Comparison of ENCODE assay signal across 28 mouse cellular contexts in genomic region chr2:113419482-113419881, GRCm38 (mm10).
DNase-seq lines count a peak whose midpoint lies in the region; ATAC-seq and TF ChIP-seq lines count a peak whose summit lies in the region.
"Had no signal": no experiment of that assay in that cellular context is flagged by ENCODE, and none has a peak within 500 bp of the region (broad histone marks: within the 10 kb centered on the region; RNA-seq: fewer than 3 reads in every experiment).

No protein-coding gene starts in this region.

- H3K4me2 ChIP-seq in forebrain, postnatal 0 days (ENCODE audit: low read depth): no peak overlapping the region
- H3K4me2 ChIP-seq in forebrain, embryonic 11.5 days (ENCODE audit: low read depth, low read length, severe bottlenecking): no peak overlapping the region
- H3K4me2 ChIP-seq in neural tube, embryonic 15.5 days: no peak overlapping the region
- H3K4me2 ChIP-seq in midbrain, embryonic 16.5 days (ENCODE audit: low read length): no peak overlapping the region
- H3K4me2 ChIP-seq: embryonic facial prominence, embryonic 15.5 days; heart, embryonic 13.5 days; limb, embryonic 12.5 days; liver, embryonic 11.5 days had no signal

- no peaks in the 10 kb centered on the region for H3K4me1 ChIP-seq in forebrain, postnatal 0 days (ENCODE audit: insufficient read depth)
- no peaks in the 10 kb centered on the region for H3K4me1 ChIP-seq in forebrain, embryonic 11.5 days (replicated peaks; ENCODE audit: control insufficient read depth, insufficient read depth, low read length)
- 0 out of 2 replicates have a peak, but pooled peaks cover 3% of the 10 kb centered on the region for H3K4me1 ChIP-seq in neural tube, embryonic 15.5 days
- H3K4me1 ChIP-seq in midbrain, embryonic 16.5 days (ENCODE audit: control insufficient read depth, insufficient read depth, low read length): no peaks in the 10 kb centered on the region
- H3K4me1 ChIP-seq: embryonic facial prominence, embryonic 15.5 days; heart, embryonic 13.5 days; limb, embryonic 12.5 days; midbrain, embryonic 10.5 days had no signal

- no peak overlapping the region for H3K9ac ChIP-seq in forebrain, postnatal 0 days
- no peak overlapping the region for H3K9ac ChIP-seq in forebrain, embryonic 11.5 days (ENCODE audit: low read length)
- H3K9ac ChIP-seq in neural tube, embryonic 15.5 days (replicated peaks): no peak overlapping the region
- H3K9ac ChIP-seq in midbrain, embryonic 16.5 days (ENCODE audit: low read depth, low read length): no peak overlapping the region
- H3K9ac ChIP-seq: embryonic facial prominence, embryonic 15.5 days; heart, embryonic 13.5 days; limb, embryonic 12.5 days had no signal

- no peaks in the 10 kb centered on the region for H3K9me3 ChIP-seq in forebrain, postnatal 0 days (ENCODE audit: low read length)
- no peaks in the 10 kb centered on the region for H3K9me3 ChIP-seq in forebrain, embryonic 11.5 days (ENCODE audit: control insufficient read depth, low read length)
- H3K9me3 ChIP-seq in neural tube, embryonic 15.5 days (replicated peaks): no peaks in the 10 kb centered on the region
- H3K9me3 ChIP-seq in midbrain, embryonic 16.5 days (replicated peaks; ENCODE audit: control insufficient read depth, low read length, poor library complexity, severe bottlenecking): no peaks in the 10 kb centered on the region
- H3K9me3 ChIP-seq: embryonic facial prominence, embryonic 15.5 days; heart, embryonic 13.5 days; limb, embryonic 12.5 days; midbrain, embryonic 10.5 days had no signal

- no peak overlapping the region for H3K4me3 ChIP-seq in forebrain, postnatal 0 days (ENCODE audit: low read depth, low read length)
- no peak overlapping the region for H3K4me3 ChIP-seq in forebrain, embryonic 11.5 days (ENCODE audit: low read depth, low read length)
- no peak overlapping the region for H3K4me3 ChIP-seq in neural tube, embryonic 15.5 days (replicated peaks)
- no peak overlapping the region for H3K4me3 ChIP-seq in midbrain, embryonic 16.5 days (ENCODE audit: low read depth, low read length)
- H3K4me3 ChIP-seq: embryonic facial prominence, embryonic 15.5 days; heart, adult 2 months; heart, embryonic 13.5 days; limb, embryonic 12.5 days; midbrain, embryonic 10.5 days had no signal

- no peaks in the 10 kb centered on the region for H3K36me3 ChIP-seq in forebrain, postnatal 0 days (ENCODE audit: insufficient read depth)
- no peaks in the 10 kb centered on the region for H3K36me3 ChIP-seq in forebrain, embryonic 11.5 days (ENCODE audit: control insufficient read depth, insufficient read depth, low read length)
- H3K36me3 ChIP-seq in neural tube, embryonic 15.5 days: no peaks in the 10 kb centered on the region
- H3K36me3 ChIP-seq in midbrain, embryonic 16.5 days (ENCODE audit: control insufficient read depth, insufficient read depth, low read length): no peaks in the 10 kb centered on the region
- H3K36me3 ChIP-seq: embryonic facial prominence, embryonic 15.5 days; heart, embryonic 13.5 days; limb, embryonic 12.5 days; midbrain, embryonic 10.5 days had no signal

- TF ChIP-seq CTCF in forebrain, postnatal 0 days (IDR thresholded peaks at IDR 0.05; ENCODE audit: low read depth): no peak

- peak; percentile 38 for DNase-seq in forebrain, postnatal 0 days
- no peak for DNase-seq in forebrain, embryonic 11.5 days (ENCODE audit: low spot score)
- DNase-seq in neural tube, embryonic 10.5 days (ENCODE audit: extremely low spot score, low spot score): peak; percentile 4
- DNase-seq in left cerebral cortex, adult 18-20 months (ENCODE audit: low spot score in 2 of 2): peak; percentile 17 to 26
- DNase-seq in telencephalon, adult 2 months (ENCODE audit: low read depth, low spot score): peak; percentile 70
- DNase-seq: adrenal gland, postnatal 25 days; cerebellum, adult 11 months; cerebellum, adult 9-11 months; gastrocnemius, postnatal 36 days; heart, adult 2 months; heart, postnatal 14 days; kidney, postnatal 25 days; layer of hippocampus, postnatal 36 days; lung, adult 18-20 months; lung, postnatal 10 days; retina, postnatal 1 day; spleen, adult 18-20 months; thymus, adult 18-20 months; thymus, postnatal 36 days had no signal

- peak; percentile 85 for ATAC-seq in forebrain, postnatal 0 days
- no peak for ATAC-seq in forebrain, embryonic 11.5 days (replicated peaks; ENCODE audit: low FRiP score)
- no peak for ATAC-seq in neural tube, embryonic 15.5 days (ENCODE audit: low FRiP score)
- no peak for ATAC-seq in midbrain, embryonic 16.5 days
- ATAC-seq: forebrain, embryonic 16.5 days; intestine, postnatal 0 days had no signal

- H3K27me3 ChIP-seq in forebrain, postnatal 0 days (ENCODE audit: insufficient read depth, low read length): no peaks in the 10 kb centered on the region
- H3K27me3 ChIP-seq in forebrain, embryonic 11.5 days (ENCODE audit: control insufficient read depth, insufficient read depth, low read length): no peaks in the 10 kb centered on the region
- no peaks in the 10 kb centered on the region for H3K27me3 ChIP-seq in neural tube, embryonic 15.5 days (replicated peaks)
- H3K27me3 ChIP-seq in midbrain, embryonic 16.5 days (ENCODE audit: control insufficient read depth, insufficient read depth, low read depth, low read length): no peaks in the 10 kb centered on the region
- H3K27me3 ChIP-seq: embryonic facial prominence, embryonic 15.5 days; heart, embryonic 13.5 days; limb, embryonic 12.5 days had no signal

- peak overlapping the region; percentile 37; the same call in 1 of the 2 replicates for H3K27ac ChIP-seq in forebrain, postnatal 0 days (ENCODE audit: low read depth, low read length)
- no peak overlapping the region for H3K27ac ChIP-seq in forebrain, embryonic 11.5 days (ENCODE audit: low read depth, low read length)
- no peak overlapping the region for H3K27ac ChIP-seq in neural tube, embryonic 15.5 days (replicated peaks)
- no peak overlapping the region for H3K27ac ChIP-seq in midbrain, embryonic 16.5 days (ENCODE audit: low read length)
- H3K27ac ChIP-seq: embryonic facial prominence, embryonic 15.5 days; heart, adult 2 months; heart, embryonic 13.5 days; limb, embryonic 12.5 days; midbrain, embryonic 10.5 days had no signal

- 40% methylated on average over 4 of the region's 4 CpGs for WGBS in forebrain, postnatal 0 days
- 67% methylated on average over 4 of the region's 4 CpGs for WGBS in forebrain, embryonic 11.5 days
- 49% methylated on average over 4 of the region's 4 CpGs for WGBS in neural tube, embryonic 15.5 days
- 64% methylated on average over 4 of the region's 4 CpGs for WGBS in midbrain, embryonic 16.5 days
